Mouse (Mus musculus) inflammation-experienced regulatory T-cells, adult 6 months (primary cell): Measurements from ENCODE around the gene Ptprh. TPM values are rescaled to one million over a fixed set of nuclear protein-coding genes. Genes with fewer than 3 reads are reported as not detected.

ENCODE experiments used
- ATAC-seq: one replicate; pipeline ENCODE4 v1.8.0; 2017
- polyA plus RNA-seq, 3 experiments: library from polyadenylated mRNA; unstranded; fragments of 100-300 nt; shearing (Covaris generic); gene quantifications; one replicate each; pipeline ENCODE4 v1.2.1; 2017

Ptprh gene
- polyA plus RNA-seq, 3 experiments from 2014 or later: not detected

- ATAC-seq: no peak
Observed at GRCm38 (mm10) chr7:4499034-4499433, 104.8 kb downstream of the Ptprh start.

Other genes starting within 250 kb of the Ptprh start
- gene Gp6, start 206.3 kb downstream of the Ptprh start, polyA plus RNA-seq: not detected
- 10 to 100 TPM in 2 of 3 experiments, 1 to 10 TPM in 1; 6.2 to 24.7 (median 17.4) TPM for gene Rdh13, start 158.4 kb downstream of the Ptprh start, polyA plus RNA-seq
- 10 to 100 TPM in 2 of 3 experiments, 1 to 10 TPM in 1; 3.8 to 22.3 (median 12.5) TPM for gene Eps8l1, start 143.4 kb downstream of the Ptprh start, polyA plus RNA-seq
- gene Ppp1r12c, start 102.4 kb downstream of the Ptprh start, polyA plus RNA-seq: 10 to 100 TPM; 19.1 to 23.9 (median 19.4) TPM
- 1 to 10 TPM; 6.4 to 8.0 (median 6.9) TPM for gene Tnnt1, start 87.7 kb downstream of the Ptprh start, polyA plus RNA-seq
- 1 to 10 TPM in 2 of 3 experiments, under 1 TPM in 1; 0.48 to 3.4 (median 1.4) TPM for gene Tnni3, start 79.8 kb downstream of the Ptprh start, polyA plus RNA-seq
- 1 to 10 TPM; 1.3 to 2.1 (median 1.3) TPM for gene Dnaaf3, start 71.6 kb downstream of the Ptprh start, polyA plus RNA-seq
- gene Syt5, start 56.5 kb downstream of the Ptprh start, polyA plus RNA-seq: under 1 TPM in 1 of 3 experiments, not detected in 2; 0.83 TPM
- 1 to 10 TPM; 3.1 to 4.1 (median 4.0) TPM for gene Tmem86b, start 27.4 kb upstream of the Ptprh start, polyA plus RNA-seq
- gene Ppp6r1, start 55.0 kb upstream of the Ptprh start, polyA plus RNA-seq: 10 to 100 TPM in 1 of 3 experiments, 1 to 10 TPM in 2; 7.7 to 13.6 (median 9.7) TPM
- 10 to 100 TPM; 41.5 to 52.0 (median 46.5) TPM for gene Hspbp1, start 81.0 kb upstream of the Ptprh start, polyA plus RNA-seq
- under 1 TPM in 1 of 3 experiments, not detected in 2; 0.62 TPM for gene Brsk1, start 86.6 kb upstream of the Ptprh start, polyA plus RNA-seq
- not detected for gene Tmem150b, start 121.2 kb upstream of the Ptprh start, polyA plus RNA-seq
- 10 to 100 TPM; 22.6 to 25.7 (median 24.9) TPM for gene Kmt5c, start 136.1 kb upstream of the Ptprh start, polyA plus RNA-seq
- gene Cox6b2, start 149.1 kb upstream of the Ptprh start, polyA plus RNA-seq: 1 to 10 TPM in 1 of 3 experiments, under 1 TPM in 1, not detected in 1; 0.86 to 1.4 TPM
- not detected for gene Fam71e2, start 167.3 kb upstream of the Ptprh start, polyA plus RNA-seq
- not detected for gene Il11, start 178.8 kb upstream of the Ptprh start, polyA plus RNA-seq
- gene Tmem190, start 178.9 kb upstream of the Ptprh start, polyA plus RNA-seq: not detected
- under 1 TPM in 1 of 3 experiments, not detected in 2; 0.90 TPM for gene Tmem238, start 185.6 kb upstream of the Ptprh start, polyA plus RNA-seq
- gene Rpl28, start 188.8 kb upstream of the Ptprh start, polyA plus RNA-seq: 100 to 1,000 TPM; 324 to 638 (median 419) TPM
- gene Ube2s, start 208.5 kb upstream of the Ptprh start, polyA plus RNA-seq: 10 to 100 TPM; 13.2 to 64.5 (median 31.1) TPM
- gene Shisa7, start 240.7 kb upstream of the Ptprh start, polyA plus RNA-seq: not detected